Mouse (Mus musculus): ENCODE results near the gene Tead1. TPM values are rescaled to one million over a fixed set of nuclear protein-coding genes. Genes with fewer than 3 reads are reported as not detected.

The Tead1 gene
- total and polyA plus RNA-seq, 3 experiments, result 39.5 to 195 (median 169) TPM

DNA sequence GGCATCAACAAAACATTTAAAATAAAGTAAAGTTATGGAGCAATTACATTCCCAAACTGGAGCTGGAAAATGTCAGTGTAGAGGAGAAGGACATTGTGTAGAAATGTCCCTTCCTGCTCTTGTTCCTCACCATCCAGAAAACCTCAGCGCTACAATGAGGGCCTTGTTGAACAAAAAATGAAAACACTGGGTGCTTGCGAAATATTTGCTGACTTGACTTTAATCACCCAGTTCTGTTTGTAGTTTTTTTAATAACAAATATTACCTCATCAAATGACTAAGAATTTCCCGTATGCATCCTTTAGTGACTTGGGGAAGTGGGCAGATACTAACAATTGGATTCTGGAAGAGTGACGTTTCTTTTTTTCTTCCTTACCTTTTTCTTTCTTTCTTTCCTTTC is 31.7 kb upstream of the Tead1 start:
- Histone ChIP-seq H3K9ac (ENCODE audit: low read depth, low read length) (no peak overlapping the region), H3K4me1 (ENCODE audit: control insufficient read depth, insufficient read depth, low read length) (peaks cover 3% of the 10 kb centered on the region; the same call in 1 of the 2 replicates), H3K4me3 (no peak overlapping the region), H3K27ac (no peak overlapping the region), H3K36me3 (ENCODE audit: control insufficient read depth, insufficient read depth, low read length) (0 out of 2 replicates have a peak, but pooled peaks cover 3% of the 10 kb centered on the region), H3K27me3 (ENCODE audit: control insufficient read depth, insufficient read depth, low read length) (no peaks in the 10 kb centered on the region), H3K79me2 (replicated peaks; ENCODE audit: control insufficient read depth, insufficient read depth, low read length) (no peaks in the 10 kb centered on the region)
- WGBS, result 78% methylated on average over 4 of the region's 4 CpGs
- intact Hi-C loops (cut with DNase I), result no loop called here
- TF ChIP-seq CTCF (IDR thresholded peaks at IDR 0.05) (no peak), POLR2A (IDR thresholded peaks at IDR 0.05; ENCODE audit: insufficient read depth, low read depth, low read length) (no peak), EP300 (IDR thresholded peaks at IDR 0.05; ENCODE audit: insufficient read depth, low read depth, low read length) (no peak)
- no peak for DNase-seq

DNA sequence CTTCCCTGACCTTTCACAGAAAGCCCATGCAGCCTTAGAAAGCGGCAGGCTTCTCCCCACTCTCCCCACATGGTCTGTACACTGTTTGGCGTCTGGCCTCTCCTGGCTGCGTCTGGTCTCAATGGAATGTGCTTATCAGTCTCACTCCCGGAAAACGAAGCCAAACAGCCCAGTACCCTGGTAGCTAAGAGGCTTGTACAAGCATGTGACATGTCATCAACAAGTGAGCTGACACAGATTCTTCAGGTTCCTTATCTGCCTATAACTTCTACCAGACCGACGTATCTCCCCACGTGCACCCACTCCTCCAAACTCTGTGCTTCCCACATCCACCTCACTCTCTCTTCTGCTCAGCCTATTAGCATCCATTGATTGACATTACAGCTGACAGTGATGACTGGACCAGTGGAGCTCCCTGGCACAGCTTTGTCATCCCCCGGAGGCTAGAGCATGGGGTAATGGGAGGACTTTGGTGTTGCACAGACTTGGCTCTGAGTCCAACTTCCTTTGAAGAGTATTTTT is 22.9 kb upstream of the Tead1 start:
- H3K4me1 ChIP-seq (ENCODE audit: control insufficient read depth, insufficient read depth, low read length), result peaks cover 11% of the 10 kb centered on the region
- no peak for TF ChIP-seq POLR2A (IDR thresholded peaks at IDR 0.05; ENCODE audit: insufficient read depth, low read depth, low read length)
- peak; percentile 92 for TF ChIP-seq EP300 (IDR thresholded peaks at IDR 0.05; ENCODE audit: insufficient read depth, low read depth, low read length)
- intact Hi-C loops (cut with DNase I), result loop anchor here (2.0 kb wide), 2 partner anchors 95 to 183 kb away; no protein-coding TSS in a partner anchor

DNA sequence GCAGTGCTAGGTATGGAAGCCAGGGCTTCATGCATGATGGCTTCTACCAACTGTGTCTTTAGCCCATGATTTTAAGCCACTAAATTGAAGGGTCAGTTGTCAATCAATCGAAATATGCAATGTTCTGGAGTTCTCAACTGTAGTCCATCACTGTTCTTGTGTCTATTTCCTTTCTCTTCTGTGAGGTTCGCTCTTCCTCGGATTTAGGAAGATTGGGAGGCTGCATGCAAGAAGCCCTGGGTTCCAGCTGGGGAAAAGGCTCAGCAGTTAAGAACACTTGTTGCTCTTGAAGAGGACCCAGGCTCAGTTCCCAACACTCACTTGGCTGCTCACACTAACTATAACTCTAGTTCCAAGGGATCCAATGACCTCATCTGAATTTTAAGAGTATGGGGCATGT is 20.2 kb upstream of the Tead1 start:
- no peak for DNase-seq
- H3K27me3 ChIP-seq (ENCODE audit: control insufficient read depth, insufficient read depth, low read length), result no peaks in the 10 kb centered on the region
- H3K36me3 ChIP-seq (ENCODE audit: control insufficient read depth, insufficient read depth, low read length), result no peaks in the 10 kb centered on the region; the same call in none of the 2 replicates
- peaks cover 16% of the 10 kb centered on the region for H3K4me1 ChIP-seq (ENCODE audit: control insufficient read depth, insufficient read depth, low read length)
- H3K27ac ChIP-seq, result no peak overlapping the region; the same call in 1 of the 2 replicates
- no peak overlapping the region for H3K4me3 ChIP-seq
- intact Hi-C loops (cut with DNase I), result no loop called here
- no peak for TF ChIP-seq CTCF (IDR thresholded peaks at IDR 0.05)
- H3K9ac ChIP-seq (ENCODE audit: low read depth, low read length), result no peak overlapping the region
- no peaks in the 10 kb centered on the region for H3K79me2 ChIP-seq (replicated peaks; ENCODE audit: control insufficient read depth, insufficient read depth, low read length)
- WGBS, result 83% methylated on average over 3 of the region's 3 CpGs

More for the DNA sequence above, 22.9 kb upstream of the Tead1 start:
- WGBS, result 5% methylated on average over 9 of the region's 9 CpGs
- Histone ChIP-seq H3K4me3 (no peak overlapping the region), H3K27ac (peak overlapping the region; percentile 79), H3K27me3 (ENCODE audit: control insufficient read depth, insufficient read depth, low read length) (no peaks in the 10 kb centered on the region), H3K9ac (ENCODE audit: low read depth, low read length) (no peak overlapping the region), H3K79me2 (replicated peaks; ENCODE audit: control insufficient read depth, insufficient read depth, low read length) (no peaks in the 10 kb centered on the region), H3K36me3 (ENCODE audit: control insufficient read depth, insufficient read depth, low read length) (no peaks in the 10 kb centered on the region; the same call in 1 of the 2 replicates)
- peak; percentile 77 to 90 for DNase-seq

DNA sequence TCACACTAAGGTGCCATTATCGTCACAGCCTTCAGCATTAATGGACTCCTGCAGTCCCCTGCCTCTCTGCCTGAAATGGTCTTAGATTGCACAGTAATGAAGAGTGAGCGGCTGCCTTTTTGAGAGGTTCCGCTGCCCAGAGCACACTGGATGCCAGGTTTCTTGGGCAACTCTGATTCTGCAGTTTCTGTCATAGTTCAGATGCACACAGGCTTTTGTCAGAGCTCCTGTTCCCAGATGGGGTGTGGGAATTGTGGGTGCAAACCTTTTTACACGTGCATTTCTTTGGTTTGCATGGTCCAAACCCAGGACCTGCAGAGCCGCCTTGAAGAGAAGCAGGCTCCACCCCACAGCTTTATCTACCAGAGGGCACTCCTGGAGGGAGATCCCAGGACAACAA is 19.3 kb upstream of the Tead1 start:
- Histone ChIP-seq H3K9ac (ENCODE audit: low read depth, low read length) (no peak overlapping the region), H3K4me1 (ENCODE audit: control insufficient read depth, insufficient read depth, low read length) (peaks cover 17% of the 10 kb centered on the region), H3K4me3 (no peak overlapping the region), H3K27me3 (ENCODE audit: control insufficient read depth, insufficient read depth, low read length) (no peaks in the 10 kb centered on the region), H3K27ac (peak overlapping the region; percentile 59), H3K36me3 (ENCODE audit: control insufficient read depth, insufficient read depth, low read length) (no peaks in the 10 kb centered on the region; the same call in none of the 2 replicates), H3K79me2 (replicated peaks; ENCODE audit: control insufficient read depth, insufficient read depth, low read length) (no peaks in the 10 kb centered on the region)
- intact Hi-C loops (cut with DNase I), result loop anchor here (2.0 to 5.0 kb wide), 2 partner anchors 19 to 207 kb away; partner anchors contain the start of gene Tead1
- TF ChIP-seq CTCF (IDR thresholded peaks at IDR 0.05) (no peak), POLR2A (IDR thresholded peaks at IDR 0.05; ENCODE audit: insufficient read depth, low read depth, low read length) (no peak), EP300 (IDR thresholded peaks at IDR 0.05; ENCODE audit: insufficient read depth, low read depth, low read length) (no peak)
- peak in 1 of 2 experiments; percentile 26 for DNase-seq
- 38% methylated on average over 5 of the region's 5 CpGs for WGBS

DNA sequence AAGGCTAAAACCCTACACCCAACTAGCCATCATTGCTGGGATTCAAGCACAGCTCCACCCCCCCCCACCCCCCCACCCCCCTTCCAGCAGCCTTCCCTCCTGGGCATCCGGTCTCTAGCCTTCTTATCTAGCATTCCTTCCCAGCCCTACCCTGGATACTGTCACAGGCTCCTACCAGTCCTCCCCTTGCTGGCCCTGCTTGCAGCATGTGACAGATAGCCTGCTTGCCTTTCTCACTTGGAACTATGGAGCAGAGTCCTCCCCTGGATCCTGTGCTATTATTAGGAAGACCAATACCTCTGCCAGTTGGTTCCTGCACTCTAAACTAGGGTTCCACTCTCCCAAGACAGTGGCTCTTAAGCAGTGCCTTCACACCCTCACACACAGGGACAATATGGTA is 18.8 kb upstream of the Tead1 start:
- no peak overlapping the region for H3K9ac ChIP-seq (ENCODE audit: low read depth, low read length)
- no peaks in the 10 kb centered on the region for H3K79me2 ChIP-seq (replicated peaks; ENCODE audit: control insufficient read depth, insufficient read depth, low read length)
- peak overlapping the region; percentile 79 for H3K27ac ChIP-seq
- 0 out of 2 replicates have a peak, but pooled peaks have one; percentile 16 for TF ChIP-seq POLR2A (IDR thresholded peaks at IDR 0.05; ENCODE audit: insufficient read depth, low read depth, low read length)
- peak; percentile 91 for TF ChIP-seq EP300 (IDR thresholded peaks at IDR 0.05; ENCODE audit: insufficient read depth, low read depth, low read length)
- no peak for TF ChIP-seq CTCF (IDR thresholded peaks at IDR 0.05)
- intact Hi-C loops (cut with DNase I), result loop anchor here (2.0 to 5.0 kb wide), 2 partner anchors 18 to 207 kb away; partner anchors contain the start of gene Tead1
- no peaks in the 10 kb centered on the region; the same call in none of the 2 replicates for H3K36me3 ChIP-seq (ENCODE audit: control insufficient read depth, insufficient read depth, low read length)
- peak; percentile 43 to 81 for DNase-seq
- H3K4me1 ChIP-seq (ENCODE audit: control insufficient read depth, insufficient read depth, low read length), result peaks cover 17% of the 10 kb centered on the region
- no peak overlapping the region for H3K4me3 ChIP-seq
- 17% methylated on average over 1 of the region's 1 CpGs for WGBS
- no peaks in the 10 kb centered on the region for H3K27me3 ChIP-seq (ENCODE audit: control insufficient read depth, insufficient read depth, low read length)

Data from heart, adult 2 months (tissue).